ENCODE assay signal across 8 mouse cellular contexts in genomic region chr13:67728641-67729318, GRCm38 (mm10). TPM values are rescaled to one million over a fixed set of nuclear protein-coding genes. Genes with fewer than 3 reads are reported as not detected.
DNase-seq lines count a peak whose midpoint lies in the region; ATAC-seq and TF ChIP-seq lines count a peak whose summit lies in the region.

TSS of gene Zfp65 (minus strand) at chr13:67729173.

- peak; percentile 72 for ATAC-seq in Patski
- peak; percentile 86 for ATAC-seq in hindbrain, embryonic 13.5 days (ENCODE audit: low FRiP score)

- peak within 1 kb of the TSS; percentile 61 for H3K4me2 ChIP-seq in hindbrain, embryonic 13.5 days

- peaks cover 13% of the 10 kb centered on the region for H3K4me1 ChIP-seq in hindbrain, embryonic 13.5 days (replicated peaks)

- CTCF ChIA-PET in Patski (lab: Charles Lee), result interaction anchor here (1.3 kb wide), 1 partner anchor 116 kb away, joined by 3 read pairs; no protein-coding TSS in a partner anchor

- POLR2A ChIA-PET in Patski (lab: Charles Lee), result no interaction called here

- H3K9ac ChIP-seq in hindbrain, embryonic 13.5 days, result peak within 1 kb of the TSS; percentile 78

- H3K27me3 ChIP-seq in Patski, result no peaks in the 10 kb centered on the region
- no peaks in the 10 kb centered on the region for H3K27me3 ChIP-seq in hindbrain, embryonic 13.5 days

- no peak for TF ChIP-seq CTCF in Patski (IDR thresholded peaks at IDR 0.05)

- DNase-seq in Patski (ENCODE audit: low read depth, low spot score), result no peak
- DNase-seq in cerebellum, postnatal 10 days, result peak; percentile 59 to 69
- peak; percentile 41 to 53 for DNase-seq in frontal cortex, postnatal 25 days (ENCODE audit: low spot score in 2 of 2)
- DNase-seq in layer of hippocampus, postnatal 36 days, result peak; percentile 51 to 54
- peak; percentile 49 for DNase-seq in lung, postnatal 14 days
- peak; percentile 31 for DNase-seq in ovary, postnatal 36 days (ENCODE audit: low spot score)
- peak; percentile 41 for DNase-seq in thymus, postnatal 4 days

- H3K4me3 ChIP-seq in hindbrain, embryonic 13.5 days, result peak within 1 kb of the TSS; percentile 54

- 8% methylated on average over 15 of the region's 21 CpGs for WGBS in hindbrain, embryonic 13.5 days

- H3K27ac ChIP-seq in hindbrain, embryonic 13.5 days, result 0 out of 2 replicates have a peak within 1 kb of the TSS, but pooled peaks have one; percentile 30

- no peaks in the 10 kb centered on the region for H3K36me3 ChIP-seq in hindbrain, embryonic 13.5 days

- in situ Hi-C loops in Patski (cut with MboI; ENCODE audit: low pct_unique_long_range_greater_than_20kb), result loop anchor here (25.0 kb wide), 1 partner anchor 834 kb away; no protein-coding TSS in a partner anchor

- H3K9me3 ChIP-seq in hindbrain, embryonic 13.5 days, result peaks cover 5% of the 10 kb centered on the region; the same call in 1 of the 2 replicates

RNA-seq across cellular contexts. Expression of gene Zfp65, which starts in this region (rescaled TPM):
- 11.8 TPM for polyA plus RNA-seq in Patski (2021)
- polyA plus RNA-seq in hindbrain, embryonic 13.5 days (2015; fragmentation: Nextera tagmentation; extraction: Ambion mirVana), result 9.3 and 11.0 TPM in 2 replicates
- 10 to 100 TPM; 12.5 to 14.6 TPM for total RNA-seq in layer of hippocampus, postnatal 36 days (2021)
